Mouse (Mus musculus) CD4-positive, CD25-positive, alpha-beta regulatory T cell, adult 2 months (primary cell): ENCODE data around the gene Plekhb2.
A peak's percentile ranks its signal among the peaks of the same experiment; 100 is the strongest.

Experiments used
- DNase-seq: peaks from one replicate; pipeline ENCODE4 v3.0.0-alpha.2; 2012; ENCODE audit warnings: low read depth, low spot score

Gene Plekhb2

DNA sequence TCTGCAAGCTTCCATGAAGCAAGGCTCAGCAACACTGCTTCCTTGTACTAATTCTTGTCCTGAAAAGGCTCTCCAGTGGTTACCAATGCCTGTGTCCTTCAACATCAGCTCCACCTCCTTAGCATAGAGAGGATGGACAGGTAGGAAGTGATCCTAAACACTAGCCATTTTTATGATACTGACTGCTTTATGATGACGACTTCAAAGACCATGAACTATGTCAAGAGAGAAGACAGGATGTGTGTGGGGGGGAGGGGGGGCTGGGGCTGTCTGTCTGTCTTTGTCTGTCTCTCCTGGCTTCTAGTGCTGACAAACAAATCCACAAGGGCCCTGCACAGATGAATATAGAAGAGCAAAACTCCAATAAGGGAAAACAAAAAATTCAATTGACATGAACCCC lies 18.4 kb upstream of the Plekhb2 start:
- peak; percentile 68 for DNase-seq

DNA sequence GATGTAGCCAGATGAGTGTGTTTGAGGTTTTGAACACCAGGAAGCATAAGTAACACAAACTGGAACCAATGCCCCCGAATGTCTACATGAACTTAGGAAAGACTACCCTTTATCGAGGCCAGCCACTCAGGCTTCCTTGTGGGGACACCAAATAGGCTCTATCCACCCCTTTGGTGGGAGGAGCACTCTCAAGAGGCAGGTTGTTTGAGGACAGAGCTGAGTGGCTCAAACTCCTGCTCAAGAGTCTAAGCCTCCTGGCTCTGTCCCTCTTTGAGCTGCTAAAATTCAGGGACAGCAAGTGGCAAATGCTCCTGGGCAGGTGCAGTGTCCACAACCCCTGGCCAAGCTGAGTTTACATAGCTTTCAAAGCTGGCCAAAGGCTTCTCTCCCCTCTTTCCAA lies 14.9 kb upstream of the Plekhb2 start:
- no peak for DNase-seq

DNA sequence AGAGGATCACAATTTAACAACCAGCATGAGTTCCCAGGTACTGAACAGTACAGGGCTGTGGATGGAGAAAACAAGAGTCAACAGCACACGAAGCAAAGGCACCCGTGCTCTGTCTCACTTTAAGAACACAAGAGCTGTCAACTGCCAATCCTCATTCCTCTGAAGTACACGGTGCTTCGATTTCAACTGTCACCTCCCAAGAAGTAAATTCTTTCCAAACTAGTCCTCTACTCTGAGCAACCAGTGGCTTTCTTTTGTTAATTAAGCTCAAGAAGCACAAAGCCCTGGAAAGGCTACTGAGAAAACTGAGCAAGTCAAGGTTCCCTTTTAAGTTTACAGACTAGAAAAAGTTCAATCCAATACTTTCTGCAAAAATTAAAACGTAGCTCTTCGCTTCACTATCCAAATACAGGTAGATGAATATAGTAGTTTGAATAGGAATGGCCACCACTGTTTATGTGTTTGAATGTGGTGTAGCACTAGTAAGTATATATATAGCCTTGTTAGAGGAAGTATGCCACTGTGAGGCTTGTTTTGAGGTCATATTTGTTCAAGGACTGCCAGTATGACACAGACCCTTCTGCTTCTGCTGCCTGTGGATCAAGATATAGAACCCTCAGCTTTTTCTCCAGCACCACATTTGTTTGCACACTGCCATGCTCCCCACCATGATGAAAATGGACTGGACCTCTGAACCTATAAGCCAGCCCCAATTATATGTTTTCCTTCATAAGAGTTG lies 11.7 kb upstream of the Plekhb2 start:
- DNase-seq: no peak

DNA sequence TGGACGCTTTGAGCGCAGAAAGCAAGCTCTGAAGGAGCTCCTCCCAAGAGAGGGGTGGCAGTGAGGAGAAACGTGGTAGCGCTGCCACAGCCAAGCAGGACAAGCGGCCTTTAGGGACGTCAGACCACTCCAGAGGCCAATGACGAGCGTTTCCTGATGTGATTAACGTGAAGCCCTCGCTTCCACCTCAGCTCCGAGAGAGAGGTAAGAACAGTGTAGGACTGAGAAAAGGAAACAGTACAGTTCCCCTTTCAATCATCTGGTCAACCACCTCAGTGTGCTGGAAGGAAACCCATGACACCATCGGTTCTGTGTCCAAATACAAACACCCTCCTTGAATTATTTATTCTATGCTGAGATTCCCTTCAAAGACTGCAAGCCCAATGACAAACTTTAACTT lies 10.5 kb upstream of the Plekhb2 start:
- no peak for DNase-seq

DNA sequence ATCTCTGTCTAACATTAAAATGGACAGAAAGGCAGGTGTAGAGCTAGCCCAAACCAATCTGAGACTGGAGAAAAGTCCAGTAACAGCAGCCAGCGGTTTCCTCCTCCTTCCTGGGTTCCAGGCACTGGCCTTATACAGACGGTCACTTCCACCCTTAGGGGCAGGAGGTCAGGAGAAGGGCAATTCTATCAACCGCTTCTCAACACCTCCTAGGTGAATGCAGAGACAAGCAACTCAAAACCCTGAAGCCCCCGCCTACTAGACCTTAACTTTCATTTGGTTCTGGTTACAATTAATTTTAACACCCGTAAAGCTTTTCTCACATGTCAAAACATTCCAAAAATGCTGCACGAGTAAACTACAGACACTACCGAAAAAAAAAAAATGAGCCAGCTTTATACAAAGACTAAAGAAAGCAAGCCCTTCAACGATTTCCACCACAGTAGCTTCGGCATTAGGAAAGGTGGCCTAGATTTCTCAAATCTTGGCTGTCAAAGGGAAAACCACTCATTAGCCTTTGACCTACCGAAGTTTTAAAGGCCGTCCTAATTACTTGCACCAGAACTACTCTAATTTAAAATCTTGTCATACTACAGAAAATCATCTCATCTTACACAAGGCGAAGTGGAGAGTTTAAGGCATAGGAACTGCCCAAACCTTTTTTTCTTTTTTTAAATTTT lies 7.9 kb upstream of the Plekhb2 start:
- DNase-seq: no peak

DNA sequence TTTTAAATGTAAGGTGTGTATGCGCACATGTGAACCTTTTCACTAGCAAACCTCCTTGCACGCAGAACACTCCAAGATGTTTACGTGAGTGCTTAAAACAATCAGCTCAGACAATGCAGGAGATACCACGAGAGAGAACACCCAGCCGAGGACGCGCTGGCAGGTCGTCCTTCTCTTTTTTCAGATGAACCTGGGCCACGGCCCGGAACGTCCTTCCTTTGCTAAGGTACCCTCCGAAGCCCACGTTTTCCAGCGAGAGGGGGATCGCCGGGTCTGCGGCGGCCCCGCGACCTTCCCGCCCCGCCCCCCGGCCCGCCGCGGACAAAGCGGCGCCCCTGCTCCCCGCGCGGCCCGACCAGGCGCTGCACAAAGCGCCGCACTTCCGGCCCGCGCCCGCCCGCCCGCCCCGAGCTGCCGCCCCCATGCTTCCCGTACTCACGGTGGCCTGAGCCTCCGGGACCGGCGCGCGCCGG lies 7.4 kb upstream of the Plekhb2 start:
- DNase-seq: peak; percentile 83

DNA sequence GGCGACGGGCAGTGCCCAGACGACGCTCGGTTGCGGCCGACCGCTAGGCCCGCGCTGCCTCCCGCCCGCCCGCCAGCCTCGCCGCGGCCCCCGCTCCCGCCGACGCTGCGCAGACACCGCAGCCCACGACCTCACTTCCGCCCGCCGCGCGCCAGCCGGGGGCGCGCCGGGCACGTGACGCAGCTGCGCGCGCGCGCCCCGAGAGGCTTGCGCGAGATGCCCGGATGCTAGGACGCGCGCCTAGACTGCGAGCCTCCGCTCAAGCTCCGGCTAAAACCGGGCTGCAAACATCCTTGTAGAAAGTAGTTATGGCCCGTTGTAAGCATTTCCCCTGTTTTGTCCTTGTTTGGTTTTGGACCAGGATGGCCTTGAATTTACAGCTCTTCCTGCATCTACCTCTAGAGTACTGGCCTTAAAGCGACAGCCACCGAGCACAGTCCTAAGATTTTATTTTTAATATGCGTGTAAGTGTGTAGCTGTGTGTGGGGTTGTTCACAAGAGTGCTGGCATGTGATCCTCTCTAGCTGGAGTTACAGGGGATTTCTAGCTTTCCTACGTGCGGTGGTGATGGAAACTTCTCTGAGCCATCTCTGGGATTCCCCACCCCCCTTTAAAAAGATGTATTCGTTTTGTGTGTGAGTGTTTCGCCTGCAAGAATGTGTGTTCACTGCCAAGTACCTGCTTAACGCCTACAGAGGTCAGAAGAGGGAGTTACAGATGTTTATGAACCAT lies 6.7 kb upstream of the Plekhb2 start, which contains the start of gene Fam168b:
Gene Fam168b, minus strand, starts transcription at position 179 of the 732 bp plus-strand sequence.
- peak; percentile 94 for DNase-seq

DNA sequence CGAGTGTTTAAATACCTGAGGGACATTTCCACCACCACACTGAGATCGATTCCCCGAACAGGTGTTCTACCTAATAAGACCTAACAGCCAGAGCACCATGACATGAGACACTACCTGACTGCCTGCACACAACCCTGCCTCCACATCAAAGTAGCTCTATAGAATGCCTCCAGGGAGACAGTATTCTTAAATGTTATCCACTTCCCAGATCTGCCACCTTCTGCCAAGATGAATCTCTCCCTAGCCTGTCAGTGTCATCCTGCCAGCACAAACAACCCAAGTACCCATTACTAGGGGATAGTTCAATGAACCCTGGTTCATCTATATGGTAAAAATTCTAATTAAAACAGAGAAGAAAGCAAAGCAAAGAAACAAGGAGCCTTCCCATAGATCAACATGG lies 2.7 kb upstream of the Plekhb2 start:
- no peak for DNase-seq

DNA sequence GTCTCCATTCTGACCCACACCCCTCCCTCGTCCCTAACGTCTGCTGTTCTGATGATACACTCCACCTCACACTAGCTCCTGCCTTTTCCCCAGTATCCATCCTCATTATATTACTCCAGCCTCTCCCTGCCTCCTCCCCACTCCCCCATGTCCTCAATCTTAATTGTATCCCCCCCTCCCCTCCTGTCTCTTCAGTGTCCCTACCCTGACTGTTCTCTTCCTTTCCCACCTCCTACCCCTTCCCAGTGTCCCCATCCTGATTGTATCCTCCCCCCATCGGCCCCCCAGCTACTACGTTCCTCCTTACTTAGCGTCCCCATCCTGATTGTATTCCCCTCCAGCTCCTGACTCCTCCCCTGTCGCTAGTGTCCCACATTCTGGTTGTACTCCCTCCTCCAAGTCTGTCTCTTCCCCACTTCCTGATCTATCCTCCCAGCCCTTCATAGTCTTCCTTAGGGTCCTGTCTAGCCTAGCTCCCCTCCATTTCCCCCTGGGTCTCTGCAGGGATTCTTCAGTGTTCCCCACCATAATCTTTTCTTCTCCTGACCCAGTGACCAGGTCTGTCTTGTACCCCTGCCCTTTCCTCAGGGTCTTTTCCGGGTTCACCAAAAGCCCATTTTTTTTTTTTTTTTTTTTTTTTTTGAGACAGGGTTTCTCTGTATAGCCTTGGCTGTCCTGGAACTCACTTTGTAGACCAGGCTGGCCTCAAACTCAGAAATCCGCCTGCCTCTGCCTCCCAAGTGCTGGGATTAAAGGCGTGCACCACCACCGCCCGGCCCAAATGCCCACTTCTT lies 764 bp downstream of the Plekhb2 start:
- DNase-seq: no peak

DNA sequence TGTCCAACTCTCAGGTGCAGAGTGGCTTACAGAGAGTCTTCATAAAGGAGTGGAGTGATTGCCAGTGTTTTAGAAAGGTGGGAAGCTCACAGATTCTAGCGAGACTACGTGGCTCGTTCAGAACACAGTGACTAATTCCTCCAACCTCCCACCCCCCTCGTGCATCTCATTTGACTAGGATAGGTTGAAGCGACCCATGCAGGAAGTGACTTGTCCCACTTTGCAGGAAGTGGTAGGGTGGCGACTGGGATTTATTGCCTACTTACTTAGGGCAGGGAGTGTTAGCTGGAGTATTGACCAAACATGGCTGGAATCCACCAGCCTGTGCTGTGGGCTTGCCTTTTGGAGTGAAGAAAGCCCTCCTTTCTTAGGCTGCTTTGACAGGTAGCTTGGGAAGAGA lies 1.8 kb downstream of the Plekhb2 start:
- DNase-seq: peak; percentile 64

DNA sequence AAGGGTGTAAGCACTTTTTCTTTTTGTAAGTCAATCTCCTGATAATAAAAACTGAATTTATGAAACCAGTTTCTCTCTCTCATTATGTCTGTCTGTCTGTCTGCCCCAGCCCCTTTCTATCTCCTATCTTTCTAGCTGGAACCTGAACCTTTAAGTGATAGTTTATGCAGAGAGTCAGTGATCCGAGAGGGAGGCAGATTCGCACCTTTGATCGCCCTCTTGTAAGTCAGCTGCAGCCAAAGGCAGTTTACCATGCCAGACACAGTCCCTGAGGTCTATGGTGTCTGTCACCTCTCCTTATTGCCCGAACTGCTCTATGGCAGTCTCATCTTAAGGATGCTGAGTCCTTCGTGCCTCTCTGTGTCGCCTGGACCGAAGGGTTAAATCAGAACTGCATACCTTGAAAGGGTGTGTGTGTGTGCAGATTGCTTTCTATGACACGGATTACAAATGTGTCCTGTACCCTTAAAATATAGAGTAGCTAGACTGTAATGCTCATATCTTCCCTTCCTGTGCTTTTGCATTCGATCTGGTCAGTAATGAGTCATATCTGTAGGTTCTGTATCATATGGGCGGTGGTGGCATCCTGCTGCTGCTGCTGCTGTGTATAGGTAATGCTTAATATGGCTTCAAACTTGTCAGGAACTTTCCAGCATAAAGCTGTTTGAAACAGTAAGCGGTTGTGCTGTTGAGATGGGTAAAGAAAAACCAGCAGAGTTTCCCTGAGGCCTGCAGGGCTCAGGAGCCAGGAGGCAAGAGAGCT lies 2.5 kb downstream of the Plekhb2 start:
- peak; percentile 55 for DNase-seq

DNA sequence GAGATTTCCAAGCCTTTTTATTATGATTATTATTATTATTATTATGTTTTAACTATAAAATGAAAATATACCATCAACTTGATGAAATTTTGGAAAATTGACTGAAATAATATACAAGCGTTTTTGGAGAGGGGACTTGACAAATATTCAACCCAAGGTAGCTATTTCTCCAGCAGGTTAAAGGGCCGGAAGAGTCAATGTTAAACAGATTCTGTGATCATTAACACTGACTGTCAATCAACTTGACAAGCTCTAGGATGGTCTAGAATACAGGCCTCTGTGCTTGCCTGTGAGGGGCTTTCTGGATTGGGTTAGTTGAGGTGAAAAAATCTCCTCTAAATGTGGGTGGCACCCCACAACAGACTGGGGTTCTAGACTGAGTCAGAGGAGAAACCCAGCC lies 4.0 kb downstream of the Plekhb2 start:
- no peak for DNase-seq

DNA sequence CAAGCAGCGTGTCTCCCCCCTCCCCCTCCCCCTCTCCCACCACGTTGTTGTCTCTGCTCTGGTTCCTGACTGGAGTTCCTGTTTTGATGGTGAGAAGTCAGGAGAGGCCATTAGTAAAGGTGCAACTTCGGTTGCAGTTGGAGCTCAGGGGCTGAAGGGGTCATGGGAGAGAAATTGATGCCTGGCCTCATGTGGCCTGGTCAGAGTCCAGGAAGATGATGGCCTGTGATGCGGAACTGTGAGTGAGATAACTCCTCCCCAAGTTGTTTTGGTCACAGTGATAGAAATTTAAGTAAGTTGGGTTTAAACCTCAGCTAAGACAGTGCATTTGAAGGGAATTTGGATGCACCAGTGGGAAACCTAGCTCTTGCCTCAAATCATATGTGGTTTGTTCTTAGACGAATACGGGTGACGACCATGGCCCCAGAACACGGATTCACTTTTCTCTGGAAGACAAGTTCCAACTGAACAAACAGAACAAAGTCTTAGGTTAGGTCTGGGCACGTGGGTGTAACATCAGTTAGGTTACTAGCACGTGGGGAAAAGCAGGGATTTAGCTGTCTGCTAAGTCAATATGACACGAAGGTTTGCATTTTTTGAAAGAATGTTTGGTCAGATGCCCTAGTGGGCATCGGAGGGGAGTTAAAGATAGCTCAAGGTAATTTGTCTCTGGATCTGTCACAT lies 5.4 kb downstream of the Plekhb2 start:
- no peak for DNase-seq

DNA sequence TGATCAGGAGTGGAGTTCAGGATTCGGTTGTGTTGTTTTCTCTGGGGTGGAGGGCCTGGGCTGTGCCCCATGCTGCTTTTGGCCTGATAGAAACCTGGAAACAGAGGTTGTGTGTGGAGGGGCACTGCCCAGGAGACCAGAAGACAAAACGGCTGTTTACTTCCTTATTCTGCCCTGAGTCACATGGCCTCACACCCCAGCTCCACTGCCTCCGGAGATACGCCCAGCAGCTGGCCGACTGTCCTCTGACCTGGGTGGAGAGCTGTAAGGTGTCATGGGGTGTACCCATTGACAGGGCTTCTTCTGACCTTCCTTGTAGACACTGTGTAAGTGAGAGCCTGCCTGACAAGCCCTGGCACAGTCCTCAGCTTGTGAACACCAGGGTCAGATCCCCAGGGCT lies 8.9 kb downstream of the Plekhb2 start:
- no peak for DNase-seq

DNA sequence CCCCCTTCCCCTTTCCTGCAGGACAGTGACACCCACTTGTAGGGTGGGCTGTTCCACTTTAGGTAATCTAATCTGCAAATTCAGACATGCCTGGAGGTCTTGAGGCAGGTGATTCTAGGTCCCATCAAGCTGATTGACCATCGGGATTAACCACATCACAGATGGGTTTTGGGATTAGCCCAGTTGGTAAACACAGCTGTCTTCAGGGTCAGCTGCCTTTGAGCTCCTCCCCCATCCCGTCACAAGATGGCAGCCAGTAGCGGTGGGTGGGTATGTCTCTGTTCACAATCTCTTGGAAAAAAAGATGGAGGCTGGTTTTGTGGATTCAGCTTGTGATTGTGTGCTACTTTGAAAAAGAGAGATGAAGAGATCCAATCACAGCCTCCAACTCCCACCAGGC lies 10.0 kb downstream of the Plekhb2 start:
- DNase-seq: no peak

DNA sequence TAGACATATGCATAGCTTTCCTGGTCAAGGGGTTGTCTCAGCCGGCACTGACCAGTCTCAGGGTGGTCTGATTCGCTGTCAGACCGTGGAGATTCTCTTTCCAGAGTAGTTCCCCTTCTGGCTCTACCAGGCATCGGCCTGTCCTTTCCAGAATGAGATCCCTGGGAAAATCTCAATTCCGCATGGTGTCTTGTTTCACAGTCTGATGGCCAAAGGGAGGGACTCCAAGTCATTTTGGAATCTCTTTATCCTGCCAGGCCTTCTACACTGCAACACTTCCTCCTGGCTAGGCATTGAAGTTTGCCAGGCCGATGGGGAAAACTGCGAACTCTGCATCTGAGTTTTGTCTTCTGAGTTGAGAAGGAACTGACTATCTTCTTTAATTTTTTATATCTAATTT lies 10.4 kb downstream of the Plekhb2 start:
- no peak for DNase-seq

DNA sequence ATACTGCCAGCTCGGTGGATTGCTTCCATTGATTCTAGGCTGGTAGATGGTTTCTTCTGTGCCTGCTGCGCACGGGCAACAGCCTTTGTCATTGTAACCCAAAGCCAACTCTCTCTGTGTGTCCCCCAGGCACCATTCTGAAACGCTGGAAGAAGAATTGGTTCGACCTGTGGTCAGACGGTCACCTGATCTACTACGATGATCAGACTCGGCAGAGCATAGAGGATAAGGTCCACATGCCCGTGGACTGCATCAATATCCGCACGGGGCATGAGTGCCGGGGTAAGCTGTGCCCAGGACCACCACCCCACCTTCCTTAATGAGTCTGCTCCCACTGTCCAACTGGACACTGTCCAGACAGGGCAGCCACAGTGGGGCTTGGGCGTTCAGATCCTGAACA lies 13.1 kb downstream of the Plekhb2 start:
- no peak for DNase-seq

DNA sequence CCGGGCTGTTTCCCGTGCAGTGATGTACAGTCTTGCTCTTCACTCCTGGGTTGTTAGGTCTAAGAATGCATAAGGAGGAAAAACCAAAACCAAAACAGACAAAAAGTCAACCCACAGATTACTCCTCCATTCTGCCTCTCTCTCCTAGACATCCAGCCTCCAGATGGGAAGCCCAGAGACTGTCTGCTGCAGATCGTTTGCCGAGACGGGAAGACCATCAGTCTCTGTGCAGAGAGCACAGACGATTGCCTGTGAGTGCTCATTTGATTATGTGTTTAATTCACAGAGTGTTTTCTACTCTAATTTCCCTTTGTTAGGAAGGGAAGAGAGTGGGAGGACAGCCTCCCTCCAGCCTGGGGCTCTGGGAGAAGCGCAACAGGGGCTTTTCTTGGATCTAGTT lies 13.5 kb downstream of the Plekhb2 start:
- DNase-seq: no peak

DNA sequence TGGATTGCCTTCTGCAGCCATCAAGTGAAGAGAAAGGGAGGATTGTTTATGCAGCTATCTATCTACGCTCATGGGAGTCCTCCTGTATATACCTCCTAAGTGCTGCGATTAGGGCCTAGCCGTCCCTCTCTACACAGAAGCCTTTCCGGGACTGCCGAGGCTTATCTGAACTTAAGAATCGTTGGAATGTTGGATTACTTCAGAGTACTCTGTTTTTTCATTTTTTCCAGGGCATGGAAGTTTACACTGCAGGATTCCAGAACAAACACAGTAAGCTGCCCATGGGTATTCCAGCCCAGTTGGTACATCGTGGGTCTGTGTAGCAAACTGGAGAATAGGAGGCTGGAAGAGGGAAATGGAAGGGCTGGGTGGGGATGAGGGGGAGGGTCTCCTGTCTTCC lies 14.5 kb downstream of the Plekhb2 start:
- DNase-seq: no peak

DNA sequence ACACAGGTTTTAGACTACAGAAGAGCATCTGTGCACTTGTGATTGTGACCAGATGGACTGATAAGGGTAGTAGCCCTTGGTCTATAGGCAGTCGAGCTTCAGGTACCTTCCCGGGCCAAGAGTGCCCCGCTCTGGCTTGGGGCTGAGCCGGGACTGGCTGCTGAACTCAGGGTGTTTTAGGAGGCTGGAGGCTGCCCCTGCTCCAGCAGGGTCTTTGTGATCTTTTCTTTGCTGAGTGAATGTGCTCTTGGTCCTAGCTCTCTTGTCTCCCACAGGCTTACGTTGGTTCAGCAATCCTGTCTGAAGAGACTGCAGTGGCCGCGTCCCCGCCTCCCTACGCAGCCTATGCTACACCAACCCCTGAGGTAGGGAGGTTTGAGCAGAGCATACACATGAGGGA lies 16.1 kb downstream of the Plekhb2 start:
- no peak for DNase-seq
